ENCODE assay signal across 30 mouse cellular contexts in genomic region chr11:87322558-87322957, GRCm38 (mm10). TPM values are rescaled to one million over a fixed set of nuclear protein-coding genes. Genes with fewer than 3 reads are reported as not detected.
DNase-seq lines count a peak whose midpoint lies in the region; ATAC-seq and TF ChIP-seq lines count a peak whose summit lies in the region.
"Had no signal": no experiment of that assay in that cellular context is flagged by ENCODE, and none has a peak within 500 bp of the region (broad histone marks: within the 10 kb centered on the region; RNA-seq: fewer than 3 reads in every experiment).

No protein-coding gene starts in this region.

- ATAC-seq in lung, embryonic 14.5 days (ENCODE audit: insufficient read depth) = no peak
- no peak for ATAC-seq in monocyte, adult 5-6 weeks (replicated peaks; ENCODE audit: insufficient number of reproducible peaks, low FRiP score, low TSS enrichment, poor library complexity, severe bottlenecking)
- ATAC-seq: activated CD4-positive, CD25-positive, alpha-beta regulatory T cell, adult 4 months; forebrain, embryonic 14.5 days; forebrain, postnatal 0 days; hindbrain, postnatal 0 days; inflammation-experienced regulatory T-cells, adult 6 months; Patski had no signal

- DNase-seq in heart, adult 11 months = peak; percentile 41
- no peak for DNase-seq in heart, adult 8-10 months (ENCODE audit: low spot score)
- peak; percentile 6 for DNase-seq in lung, embryonic 14.5 days
- DNase-seq in lung, adult 2 months = no peak
- DNase-seq in CH12.LX (ENCODE audit: extremely low read depth) (no peak), ZHBTc4 (ENCODE audit: low read depth, low spot score) (peak; percentile 22)
- no peak for DNase-seq in thymus, postnatal 10 days (ENCODE audit: low spot score in 2 of 2)
- DNase-seq: adrenal gland, adult 8-10 months; adrenal gland, postnatal 25 days; cerebellum, adult 11 months; cerebellum, adult 2 months; cerebellum, adult 9-11 months; cerebellum, postnatal 25 days; forebrain, postnatal 0 days; gastrocnemius, adult 2 months; gastrocnemius, postnatal 14 days; heart, adult 18-20 months; heart, postnatal 14 days; heart, postnatal 4 days had no signal

- no peaks in the 10 kb centered on the region for H3K79me2 ChIP-seq in CH12.LX (replicated peaks; ENCODE audit: control insufficient read depth, extremely low read depth, insufficient read depth, poor library complexity, severe bottlenecking)

- TF ChIP-seq RAD21 in CH12.LX (IDR thresholded peaks at IDR 0.05; ENCODE audit: low read depth, low read length) = no peak

- H3K9ac ChIP-seq in lung, embryonic 14.5 days = no peak overlapping the region
- no peak overlapping the region for H3K9ac ChIP-seq in CH12.LX (ENCODE audit: insufficient read depth, low read depth)
- H3K9ac ChIP-seq: embryonic facial prominence, embryonic 12.5 days; embryonic facial prominence, embryonic 15.5 days; forebrain, postnatal 0 days; heart, embryonic 13.5 days; hindbrain, embryonic 14.5 days had no signal

- no peaks in the 10 kb centered on the region for H3K36me3 ChIP-seq in lung, embryonic 14.5 days (ENCODE audit: insufficient read depth)
- no peaks in the 10 kb centered on the region for H3K36me3 ChIP-seq in CH12.LX (replicated peaks in 1 of 2; ENCODE audit: control insufficient read depth in 1 of 2, insufficient read depth in 1 of 2, low read length in 1 of 2)
- H3K36me3 ChIP-seq: embryonic facial prominence, embryonic 12.5 days; embryonic facial prominence, embryonic 15.5 days; heart, embryonic 10.5 days; heart, embryonic 13.5 days had no signal

- 51% methylated on average over 8 of the region's 8 CpGs for WGBS in lung, embryonic 14.5 days
- 59% methylated on average over 8 of the region's 8 CpGs for WGBS in lung, adult 2 months

- H3K4me3 ChIP-seq in lung, embryonic 14.5 days (ENCODE audit: low read depth, low read length) = no peak overlapping the region
- no peak overlapping the region for H3K4me3 ChIP-seq in lung, adult 2 months (replicated peaks; ENCODE audit: extremely low read depth, low read depth, low read length)
- H3K4me3 ChIP-seq in CH12.LX (replicated peaks in 1 of 3; ENCODE audit: low read depth in 2 of 3, low read length in 2 of 3, poor library complexity in 1 of 3) = no peak overlapping the region
- H3K4me3 ChIP-seq: embryonic facial prominence, embryonic 12.5 days; embryonic facial prominence, embryonic 15.5 days; gastrocnemius, adult 2 months; heart, embryonic 10.5 days; heart, embryonic 13.5 days had no signal

- no peaks in the 10 kb centered on the region for H3K27me3 ChIP-seq in lung, embryonic 14.5 days (ENCODE audit: insufficient read depth, low read length)
- no peaks in the 10 kb centered on the region for H3K27me3 ChIP-seq in CH12.LX (replicated peaks)
- H3K27me3 ChIP-seq: embryonic facial prominence, embryonic 12.5 days; embryonic facial prominence, embryonic 15.5 days; heart, embryonic 13.5 days had no signal

- dilution Hi-C loops in CH12.LX (cut with MboI; ENCODE audit: extremely low pct_ligation_motif_present, extremely low pct_unique_long_range_greater_than_20kb, low sequenced_read_pairs) = no loop called here

- TF ChIP-seq EP300 in CH12.LX (IDR thresholded peaks at IDR 0.05; ENCODE audit: low read length) = no peak

- no peak overlapping the region for H3K27ac ChIP-seq in lung, embryonic 14.5 days (ENCODE audit: low read depth)
- H3K27ac ChIP-seq in CH12.LX (ENCODE audit: insufficient read depth, low read depth) = no peak overlapping the region
- H3K27ac ChIP-seq: embryonic facial prominence, embryonic 12.5 days; embryonic facial prominence, embryonic 15.5 days; gastrocnemius, adult 2 months; heart, embryonic 10.5 days; heart, embryonic 13.5 days; hindbrain, embryonic 14.5 days; hindbrain, postnatal 0 days had no signal

- in situ Hi-C loops in CH12.LX (cut with MboI; ENCODE audit: low pct_ligation_motif_present, low pct_unique_long_range_greater_than_20kb, low sequenced_read_pairs) = no loop called here

- H3K4me2 ChIP-seq in lung, embryonic 14.5 days = no peak overlapping the region
- no peak overlapping the region for H3K4me2 ChIP-seq in CH12.LX (ENCODE audit: insufficient read depth, low read depth, poor library complexity, severe bottlenecking)
- H3K4me2 ChIP-seq: embryonic facial prominence, embryonic 12.5 days; embryonic facial prominence, embryonic 15.5 days; heart, embryonic 13.5 days; hindbrain, embryonic 14.5 days had no signal

- no peak for TF ChIP-seq CTCF in lung, embryonic 14.5 days (IDR thresholded peaks at IDR 0.05; ENCODE audit: low read depth)
- TF ChIP-seq CTCF in lung, adult 2 months (IDR thresholded peaks at IDR 0.05; ENCODE audit: insufficient read depth, low read length) = no peak
- no peak for TF ChIP-seq CTCF in CH12.LX (conservative IDR thresholded peaks at IDR 0.05 in 1 of 2, IDR thresholded peaks at IDR 0.05 in 1 of 2; ENCODE audit: low read depth in 2 of 2, low read length in 2 of 2)

- no peak for TF ChIP-seq POLR2A in lung, adult 2 months (IDR thresholded peaks at IDR 0.05; ENCODE audit: borderline replicate concordance, extremely low read depth, low read depth, low read length)
- TF ChIP-seq POLR2A in CH12.LX (IDR thresholded peaks at IDR 0.05; ENCODE audit: low read depth, low read length) = no peak

- no peaks in the 10 kb centered on the region for H3K4me1 ChIP-seq in lung, embryonic 14.5 days (ENCODE audit: insufficient read depth)
- H3K4me1 ChIP-seq in lung, adult 2 months (ENCODE audit: control insufficient read depth, insufficient read depth, low read length) = no peaks in the 10 kb centered on the region
- H3K4me1 ChIP-seq in CH12.LX (ENCODE audit: control insufficient read depth in 1 of 2, insufficient read depth in 2 of 2) = no peaks in the 10 kb centered on the region
- H3K4me1 ChIP-seq: embryonic facial prominence, embryonic 12.5 days; embryonic facial prominence, embryonic 15.5 days; heart, embryonic 10.5 days had no signal

- no peaks in the 10 kb centered on the region for H3K9me3 ChIP-seq in lung, embryonic 14.5 days (ENCODE audit: low read depth, low read length)
- H3K9me3 ChIP-seq in CH12.LX (replicated peaks; ENCODE audit: low read length) = no peaks in the 10 kb centered on the region
- H3K9me3 ChIP-seq: embryonic facial prominence, embryonic 12.5 days; embryonic facial prominence, embryonic 15.5 days; heart, embryonic 10.5 days; heart, embryonic 13.5 days had no signal

TF ChIP-seq in CH12.LX, 34 proteins besides CTCF, POLR2A, EP300 and RAD21:
- TF ChIP-seq ELF1 (IDR thresholded peaks at IDR 0.05; ENCODE audit: low read depth, low read length) (no peak), ZMIZ1 (IDR thresholded peaks at IDR 0.05; ENCODE audit: low read depth, low read length) (no peak), BHLHE40 (IDR thresholded peaks at IDR 0.05; ENCODE audit: low read depth, low read length) (peak; percentile 69), TBP (conservative IDR thresholded peaks at IDR 0.05; ENCODE audit: low read depth, low read length) (no peak), HCFC1 (IDR thresholded peaks at IDR 0.05; ENCODE audit: low read depth, low read length) (no peak), TCF12 (IDR thresholded peaks at IDR 0.05; ENCODE audit: low read depth, low read length) (no peak), MAX (IDR thresholded peaks at IDR 0.05; ENCODE audit: low read length) (no peak), ETS1 (conservative IDR thresholded peaks at IDR 0.05; ENCODE audit: low read depth, low read length) (no peak)
TF ChIP-seq in CH12.LX: peak in this region for 1.

RNA-seq across cellular contexts. Expression of gene Ppm1e, which starts 36.3 kb away (rescaled TPM):
- 1 to 10 TPM; 3.7 to 7.1 (median 5.3) TPM for total RNA-seq in heart, adult 8-10 months (2022)
- 1.6 and 2.2 TPM in 2 replicates for polyA plus RNA-seq in lung, embryonic 14.5 days (2014; fragmentation: Nextera tagmentation; extraction: Ambion mirVana)
- 0.27 and 0.46 TPM in 2 replicates for polyA plus RNA-seq in lung, adult 2 months (2012; rRNA removed)
- total RNA-seq in CH12.LX (2012; rRNA removed) = 0.50 and 0.64 TPM in 2 replicates
- total RNA-seq in CH12.LX (2014; rRNA removed) = 0.66 and 0.74 TPM in 2 replicates
- polyA plus RNA-seq in CH12.LX (2012; ENCODE audit: insufficient read length, low read depth) = 0.86 and 1.1 TPM in 2 replicates
- 1.1 to 8.2 TPM (median 1.6 TPM) in 3 replicates for total RNA-seq in monocyte, adult 5-6 weeks (2017)

Comparison
In these comparisons a context has a peak if more than half of its experiments do, and no peak if none do; other contexts are left out.
1. DNase-seq: peak in heart, adult 11 months (single experiment), lung, embryonic 14.5 days (single experiment) and ZHBTc4 (single experiment); none in heart, adult 8-10 months (single experiment), lung, adult 2 months (single experiment), CH12.LX (single experiment) and thymus, postnatal 10 days (0 of 2).